Mouse (Mus musculus): ENCODE data around the gene Gm20772.
"Not testable (repeated sequence)": the region's sequence is repeated elsewhere in the genome, so short reads cannot be mapped to it uniquely, and the experiment has no call there.

Gm20772 gene

DNA sequence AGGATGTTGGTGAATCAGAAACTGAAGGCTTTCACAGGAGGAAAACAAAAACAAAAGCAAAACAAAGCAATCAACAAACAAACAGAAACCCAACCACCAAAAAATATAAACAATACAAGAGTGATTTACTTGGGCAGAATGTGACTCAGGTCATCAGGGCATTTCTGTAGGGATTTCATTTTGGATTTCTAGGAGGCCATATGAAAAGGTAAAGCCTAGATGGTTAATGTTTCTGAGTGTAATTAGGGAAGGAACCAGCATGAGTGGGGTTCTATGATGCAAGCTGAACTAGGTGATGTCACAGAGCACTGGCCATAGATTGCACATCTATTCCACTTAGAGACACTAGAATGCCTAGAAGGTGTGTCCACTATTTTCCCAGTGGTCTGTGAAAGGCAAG lies at the start of gene Gm20772, which contains the start of gene Gm20831:
Gene Gm20772 (plus strand): TSS at position 301 of the 400 bp plus-strand sequence.
Gene Gm20831 (plus strand): TSS at position 301 of the 400 bp plus-strand sequence.
- DNase-seq = not testable (repeated sequence)

- DNase-seq = not testable (repeated sequence)
These were observed 28.4 kb upstream of the Gm20772 start, which contains the start of gene Gm21904 for GRCm38 (mm10) chrY:17846166-17846565. Gm21904 (minus strand) TSS chrY:17846266.

Data from right cerebral cortex, postnatal 25 days (tissue).